Mouse (Mus musculus): ENCODE measurements around the gene Prelp.
A peak's percentile ranks its signal among the peaks of the same experiment; 100 is the strongest.
"Not testable (repeated sequence)": the region's sequence is repeated elsewhere in the genome, so short reads cannot be mapped to it uniquely, and the experiment has no call there.

Gene Prelp

GRCm38 (mm10) chr1:133921304-133921751 is at the start of gene Prelp:
Gene Prelp, minus strand, starts transcription at chr1:133921414.
- peak; percentile 76 to 82 for DNase-seq

GRCm38 (mm10) chr1:133969427-133969826 is 48.2 kb upstream of the Prelp start:
- DNase-seq = no peak

- no peak for DNase-seq
Measured at GRCm38 (mm10) chr1:133968788-133969325, 47.6 kb upstream of the Prelp start.

- no peak for DNase-seq
Measured at GRCm38 (mm10) chr1:133967481-133968017, 46.3 kb upstream of the Prelp start.

- DNase-seq = no peak
Measured at GRCm38 (mm10) chr1:133966044-133966443, 44.8 kb upstream of the Prelp start.

GRCm38 (mm10) chr1:133965298-133965697 is 44.1 kb upstream of the Prelp start:
- no peak for DNase-seq

- DNase-seq = no peak
Measured at GRCm38 (mm10) chr1:133964742-133965141, 43.5 kb upstream of the Prelp start.

- not testable (repeated sequence) for DNase-seq
Measured at GRCm38 (mm10) chr1:133963578-133963977, 42.4 kb upstream of the Prelp start.

GRCm38 (mm10) chr1:133963128-133963527 is 41.9 kb upstream of the Prelp start:
- DNase-seq = not testable (repeated sequence)

- DNase-seq = peak; percentile 82 to 84
Measured at GRCm38 (mm10) chr1:133961281-133962134, 40.3 kb upstream of the Prelp start.

- peak; percentile 63 to 70 for DNase-seq
Measured at GRCm38 (mm10) chr1:133959521-133959920, 38.3 kb upstream of the Prelp start.

- DNase-seq = no peak
Measured at GRCm38 (mm10) chr1:133954009-133954408, 32.8 kb upstream of the Prelp start.

GRCm38 (mm10) chr1:133953261-133953742 is 32.1 kb upstream of the Prelp start:
- peak; percentile 53 to 55 for DNase-seq

- DNase-seq = no peak
Measured at GRCm38 (mm10) chr1:133951598-133951997, 30.4 kb upstream of the Prelp start.

- no peak for DNase-seq
Measured at GRCm38 (mm10) chr1:133950061-133950782, 29.0 kb upstream of the Prelp start.

- DNase-seq = no peak
Measured at GRCm38 (mm10) chr1:133945106-133945505, 23.9 kb upstream of the Prelp start.

GRCm38 (mm10) chr1:133941904-133942303 is 20.7 kb upstream of the Prelp start:
- no peak for DNase-seq

- DNase-seq = no peak
Measured at GRCm38 (mm10) chr1:133941158-133941860, 20.1 kb upstream of the Prelp start.

GRCm38 (mm10) chr1:133940481-133941092 is 19.4 kb upstream of the Prelp start:
- no peak for DNase-seq

GRCm38 (mm10) chr1:133939708-133940107 is 18.5 kb upstream of the Prelp start:
- no peak for DNase-seq

GRCm38 (mm10) chr1:133936169-133936568 is 15.0 kb upstream of the Prelp start:
- no peak for DNase-seq
